Mouse (Mus musculus) embryo, embryonic 10.5 days (tissue): ENCODE data around the gene Dnm1.
A peak's percentile ranks its signal among the peaks of the same experiment; 100 is the strongest.
"Not testable (repeated sequence)": the region's sequence is repeated elsewhere in the genome, so short reads cannot be mapped to it uniquely, and the experiment has no call there.

ENCODE experiments used
- DNase-seq: peaks from one replicate; pipeline ENCODE4 v3.0.0-alpha.2; 2015; ENCODE audit warnings: low spot score

Gene Dnm1

DNA sequence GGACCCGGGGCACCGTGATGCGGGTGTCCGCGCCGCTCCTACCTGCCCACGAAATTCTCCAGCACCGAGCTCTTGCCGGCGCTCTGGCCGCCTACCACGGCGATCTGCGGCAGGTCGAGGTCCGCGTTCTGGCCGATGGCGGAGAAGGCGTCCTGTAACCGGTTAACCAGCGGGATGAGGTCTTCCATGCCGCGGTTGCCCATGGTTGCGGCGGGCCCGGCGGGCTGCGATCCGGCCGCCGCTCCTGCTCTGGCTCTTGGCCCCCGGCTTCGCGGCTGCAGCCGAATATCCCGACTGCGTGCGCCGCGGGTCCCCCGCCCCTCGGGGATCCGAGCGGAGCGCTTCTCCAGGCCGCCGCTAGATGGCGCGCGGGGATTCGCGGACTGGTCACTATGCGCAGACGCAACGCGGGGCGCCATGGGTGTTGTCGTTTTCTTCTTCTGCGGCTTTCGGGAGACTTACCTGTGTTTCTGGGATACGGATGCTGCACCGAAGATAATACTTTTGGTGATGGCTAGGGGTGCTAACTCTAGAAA, at the start of gene Dnm1:
Gene Dnm1 (minus strand): TSS at position 332 of the 536 bp plus-strand sequence.
- DNase-seq = peak; percentile 93

GRCm38 (mm10) chr2:32396695-32397094, 43.6 kb upstream of the Dnm1 start:
- no peak for DNase-seq

GRCm38 (mm10) chr2:32395946-32396621, 42.9 kb upstream of the Dnm1 start:
- peak; percentile 95 for DNase-seq

- peak; percentile 95 for DNase-seq
Measured at GRCm38 (mm10) chr2:32395484-32395945, 42.4 kb upstream of the Dnm1 start, which contains the start of gene Ptges2. TSS of gene Ptges2 (plus strand) at chr2:32395896.

DNA sequence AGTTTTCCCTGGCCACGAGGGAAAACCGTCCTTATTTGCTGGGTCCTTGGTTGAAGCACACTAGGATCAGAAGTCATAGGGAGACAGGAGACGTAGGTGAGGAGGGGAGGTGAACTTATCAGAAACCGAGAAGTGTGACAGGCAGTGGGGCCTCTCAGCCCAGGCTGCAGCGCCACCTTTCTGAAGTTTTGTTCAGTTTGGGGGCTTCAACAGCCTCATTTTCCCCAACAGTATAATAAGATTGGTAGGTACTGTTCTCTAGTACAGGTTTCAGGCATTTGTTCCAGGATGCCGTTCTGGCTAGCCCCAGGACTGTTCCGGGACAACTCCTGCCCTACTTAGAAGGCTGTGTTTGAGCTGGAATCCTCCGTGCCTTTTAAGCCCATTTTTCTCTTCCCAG, 41.8 kb upstream of the Dnm1 start:
- DNase-seq = peak; percentile 62

- no peak for DNase-seq
Measured at GRCm38 (mm10) chr2:32392063-32392462, 38.9 kb upstream of the Dnm1 start.

- no peak for DNase-seq
Measured at GRCm38 (mm10) chr2:32390871-32391270, 37.7 kb upstream of the Dnm1 start.

- DNase-seq = no peak
Measured at GRCm38 (mm10) chr2:32389157-32389556, 36.0 kb upstream of the Dnm1 start.

DNA sequence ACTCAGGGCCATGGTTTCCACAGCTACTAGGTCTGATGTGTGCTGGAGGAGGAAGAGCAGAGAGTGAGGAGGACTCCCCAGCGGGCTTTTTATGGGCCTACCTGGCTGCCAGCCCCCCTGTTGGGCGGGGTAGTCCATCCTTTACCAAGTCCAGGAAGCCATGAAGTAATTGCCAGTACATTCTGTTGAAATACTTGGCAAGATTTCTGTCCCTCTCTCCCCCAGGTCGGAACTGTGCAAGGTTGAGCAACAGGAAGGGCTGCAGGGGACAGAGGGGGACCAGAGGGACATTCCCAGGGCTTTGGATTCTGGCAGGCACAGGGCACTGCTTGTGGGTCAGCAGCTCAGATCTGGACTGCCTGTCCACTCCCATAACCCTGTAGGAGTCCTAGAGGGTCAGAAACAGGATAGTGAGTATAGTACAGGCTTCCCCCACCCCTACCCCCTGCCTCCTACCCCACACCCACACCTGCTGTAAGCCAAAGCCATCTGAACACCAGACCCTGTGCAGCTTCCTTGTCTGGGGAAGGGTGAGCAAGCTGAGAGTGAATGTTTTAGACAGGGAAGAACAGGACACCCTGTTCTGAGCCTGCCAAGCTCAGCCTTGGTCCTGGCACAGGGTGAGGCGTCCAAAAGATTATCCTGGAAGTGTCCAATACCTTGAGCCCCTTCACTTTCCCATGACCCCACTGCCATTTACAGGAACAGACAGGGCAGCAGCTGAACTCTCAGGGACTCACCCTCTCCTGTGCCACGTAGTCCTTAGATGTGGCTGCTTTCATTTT, 34.8 kb upstream of the Dnm1 start, which contains the start of gene Lcn2:
Gene Lcn2 (minus strand): TSS at position 547 of the 785 bp plus-strand sequence.
- no peak for DNase-seq

GRCm38 (mm10) chr2:32382689-32383088, 29.6 kb upstream of the Dnm1 start:
- no peak for DNase-seq

- DNase-seq = peak; percentile 98
Measured at GRCm38 (mm10) chr2:32381775-32382223, 28.7 kb upstream of the Dnm1 start, which contains the start of gene 1110008P14Rik. TSS of gene 1110008P14Rik (minus strand) at chr2:32381938.

DNA sequence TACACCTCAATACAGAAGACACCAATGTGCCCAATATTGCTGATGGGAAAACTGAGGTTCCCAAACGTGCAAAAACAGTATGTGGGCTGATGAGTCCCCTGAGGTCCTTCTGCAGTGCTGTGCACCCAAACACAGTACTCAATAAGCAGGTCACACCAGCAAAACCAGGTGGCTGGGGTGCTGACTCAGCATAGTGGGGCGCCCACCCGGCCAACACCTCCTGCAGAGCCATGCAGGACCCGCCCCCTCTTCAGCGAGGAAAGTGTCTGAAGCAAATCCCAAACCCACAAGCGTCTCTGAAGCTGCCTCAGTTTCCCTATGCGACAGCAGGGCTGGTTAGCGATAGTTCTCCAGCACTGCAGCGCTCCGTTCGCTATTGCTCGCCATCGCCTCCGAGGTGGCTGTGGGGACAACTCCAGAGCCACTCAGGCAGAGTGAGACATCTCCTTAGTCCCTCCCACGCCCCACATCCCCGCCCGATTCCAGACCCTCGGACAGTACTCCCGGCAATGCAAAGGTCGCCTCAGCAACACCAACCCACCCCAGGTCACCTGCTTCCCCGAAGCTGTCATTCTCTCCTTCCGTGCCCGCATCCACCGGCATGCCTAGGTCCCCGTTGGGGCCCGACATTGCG, 28.1 kb upstream of the Dnm1 start:
- DNase-seq = peak; percentile 51

DNA sequence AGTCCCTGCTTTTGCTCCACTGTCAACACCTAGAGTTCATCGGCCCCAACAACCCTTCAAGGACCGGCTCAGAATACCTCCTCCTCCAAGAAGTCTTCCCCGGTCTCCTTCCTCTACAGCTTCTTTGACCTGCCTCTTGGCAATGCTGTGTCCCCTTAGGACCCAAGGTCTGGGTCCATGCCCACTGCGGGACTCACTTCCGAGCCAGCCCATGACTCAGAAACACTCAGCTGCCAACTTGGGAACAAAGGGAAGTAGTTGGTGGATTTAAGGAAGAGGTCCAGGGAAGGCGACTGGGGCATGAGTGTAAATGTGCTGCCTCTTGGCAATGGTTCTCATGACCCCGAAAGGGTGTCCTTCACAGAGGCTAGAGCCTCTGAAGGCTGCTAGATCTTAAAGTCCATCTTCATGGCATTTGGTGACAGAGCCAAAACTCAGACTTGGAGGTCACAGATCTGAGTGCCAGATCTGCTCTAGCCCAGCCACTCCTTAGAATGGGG, 26.9 kb upstream of the Dnm1 start:
- DNase-seq = no peak

DNA sequence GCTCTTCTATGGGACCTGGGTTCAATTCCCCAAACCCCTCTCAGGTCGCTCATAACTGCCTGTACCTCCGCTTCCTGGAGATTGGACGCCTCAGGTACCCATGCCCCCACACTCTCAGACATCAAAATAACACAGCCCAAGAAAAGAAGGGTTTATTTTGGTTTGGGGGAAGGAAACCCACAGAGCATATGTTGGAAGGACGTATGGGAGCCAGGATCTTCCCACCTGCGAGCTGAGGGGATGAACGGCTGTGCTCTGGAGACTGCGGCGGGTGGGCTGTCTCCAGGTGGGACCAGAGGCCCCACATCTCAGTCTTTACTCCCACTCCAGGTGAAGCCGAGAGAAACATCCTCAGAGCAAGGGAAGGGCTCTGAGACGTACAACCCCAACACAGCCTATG, 23.8 kb upstream of the Dnm1 start:
- no peak for DNase-seq

DNA sequence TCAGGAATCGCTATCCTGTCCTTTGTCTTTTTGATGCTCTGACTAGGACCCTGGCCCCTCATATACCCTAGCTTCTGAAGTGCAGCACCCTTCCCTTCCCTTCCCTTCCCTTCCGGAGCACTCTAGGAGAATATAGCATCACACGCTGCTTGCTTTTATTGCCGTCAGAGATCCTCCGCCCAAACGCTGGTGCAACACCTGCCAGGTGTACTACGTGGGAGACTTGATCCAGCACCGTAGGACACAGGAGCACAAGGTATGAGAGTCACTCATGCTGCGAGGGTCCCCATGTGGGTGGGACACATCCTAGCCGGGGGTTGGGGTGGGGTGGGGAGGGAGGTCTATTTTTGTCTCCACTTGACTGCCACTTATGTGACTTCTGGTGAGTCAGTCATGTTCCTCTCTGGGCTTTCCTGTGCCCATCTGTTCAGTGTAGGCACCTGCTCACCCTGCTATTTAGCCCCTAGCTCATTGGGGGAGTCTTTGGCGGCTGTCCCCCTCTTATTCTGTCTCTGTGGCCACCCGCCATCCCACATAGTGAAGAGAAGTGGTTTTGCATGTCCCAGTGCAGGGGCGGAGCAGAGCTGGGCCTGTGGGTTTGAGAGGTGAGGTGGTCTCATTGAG, 22.3 kb upstream of the Dnm1 start:
- DNase-seq = no peak

DNA sequence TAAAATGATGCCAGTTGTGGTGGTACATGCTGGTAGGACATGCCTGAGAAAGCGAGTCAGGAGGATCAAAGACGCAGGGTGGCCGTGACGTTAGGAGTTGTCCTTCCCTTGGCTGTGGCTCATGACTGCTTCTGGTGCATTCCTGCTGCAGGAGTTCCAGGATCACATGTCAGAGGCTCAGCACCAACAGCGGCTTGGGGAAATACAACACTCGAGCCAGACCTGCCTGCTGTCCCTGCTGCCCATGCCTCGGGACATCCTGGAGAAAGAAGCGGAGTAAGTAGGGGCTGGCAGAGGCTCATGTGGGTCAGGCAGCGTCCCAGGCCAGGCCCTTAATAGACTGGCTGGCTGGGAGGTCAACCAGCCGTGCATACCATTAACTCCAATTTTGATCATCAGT, 21.1 kb upstream of the Dnm1 start:
- DNase-seq = no peak

DNA sequence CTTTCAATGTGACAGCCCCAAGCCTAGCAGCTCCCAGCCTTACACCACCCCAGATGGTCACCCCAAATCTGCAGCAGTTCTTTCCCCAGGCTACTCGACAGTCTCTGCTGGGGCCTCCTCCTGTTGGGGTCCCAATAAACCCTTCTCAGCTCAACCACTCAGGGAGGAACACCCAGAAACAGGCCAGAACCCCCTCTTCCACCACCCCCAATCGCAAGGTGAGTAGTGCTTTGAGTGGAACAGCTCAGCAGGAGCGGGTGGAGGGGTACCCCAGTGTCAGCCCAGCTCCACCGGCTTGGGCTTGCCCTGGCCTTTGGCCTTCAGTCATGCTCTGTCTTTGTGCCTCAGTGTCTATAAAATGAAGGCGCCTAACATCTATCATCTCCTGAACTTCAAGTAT, 14.2 kb upstream of the Dnm1 start:
- DNase-seq = no peak

DNA sequence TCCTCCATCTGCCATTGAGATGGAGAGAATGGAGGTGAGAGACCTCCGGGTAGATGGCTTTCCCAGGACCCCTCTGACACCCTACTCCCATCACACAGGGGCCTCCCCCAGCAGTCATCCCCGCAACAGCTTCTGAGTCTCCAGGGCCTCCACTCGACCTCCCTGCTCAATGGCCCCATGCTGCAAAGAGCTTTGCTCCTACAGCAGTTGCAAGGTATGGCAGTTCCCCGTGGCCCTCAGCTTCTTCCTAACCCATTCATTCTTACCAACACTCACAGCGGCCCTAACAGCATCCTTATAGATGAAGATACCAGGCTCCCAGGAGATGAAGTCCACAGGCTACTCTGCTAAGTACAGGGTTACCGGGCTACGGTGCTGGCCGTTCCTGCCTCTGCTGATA, 11.0 kb upstream of the Dnm1 start:
- no peak for DNase-seq

- DNase-seq = peak; percentile 56
Measured at GRCm38 (mm10) chr2:32363376-32364106, 10.4 kb upstream of the Dnm1 start.

- DNase-seq = peak; percentile 89
Measured at GRCm38 (mm10) chr2:32362817-32363340, 9.7 kb upstream of the Dnm1 start.

DNA sequence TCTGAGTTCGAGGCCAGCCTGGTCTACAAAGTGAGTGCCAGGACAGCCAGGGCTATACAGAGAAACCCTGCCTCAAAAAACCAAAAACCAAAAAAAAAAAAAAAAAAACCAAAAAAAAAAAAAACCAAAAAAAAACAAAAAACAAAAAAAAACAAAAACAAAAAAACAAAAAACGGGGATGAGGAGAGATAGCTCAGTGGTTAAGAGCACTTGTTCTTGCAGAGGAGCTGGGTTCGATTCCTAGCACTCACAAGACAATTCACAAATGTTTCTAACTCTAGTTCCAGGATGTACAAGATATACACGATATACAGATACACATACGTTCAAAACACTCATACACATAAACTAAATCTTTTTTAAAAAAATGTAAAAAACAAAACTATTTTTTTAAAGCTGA, 9.1 kb upstream of the Dnm1 start:
- DNase-seq = not testable (repeated sequence)
